Comparison of ENCODE assay signal across 1 mouse cellular context in genomic region chr7:141229702-141230101, GRCm38 (mm10).
TF ChIP-seq lines count a peak whose summit lies in the region.

No protein-coding gene starts in this region.

TF ChIP-seq in CH12.LX, 34 proteins besides CTCF, POLR2A, EP300 and RAD21:
- TF ChIP-seq POLR2AphosphoS2 (IDR thresholded peaks at IDR 0.05; ENCODE audit: low read depth, low read length) (no peak), UBTF (IDR thresholded peaks at IDR 0.05; ENCODE audit: low read depth, low read length) (no peak), MAX (IDR thresholded peaks at IDR 0.05; ENCODE audit: low read length) (no peak), ELF1 (IDR thresholded peaks at IDR 0.05; ENCODE audit: low read depth, low read length) (no peak), HCFC1 (IDR thresholded peaks at IDR 0.05; ENCODE audit: low read depth, low read length) (no peak), TBP (conservative IDR thresholded peaks at IDR 0.05; ENCODE audit: low read depth, low read length) (no peak), CHD2 (IDR thresholded peaks at IDR 0.05; ENCODE audit: low read length) (no peak), MXI1 (IDR thresholded peaks at IDR 0.05; ENCODE audit: low read depth, low read length) (no peak), JUN (IDR thresholded peaks at IDR 0.05; ENCODE audit: insufficient read depth, low read depth, low read length) (no peak), USF2 (conservative IDR thresholded peaks at IDR 0.05; ENCODE audit: low read depth, low read length) (no peak), SIN3A (IDR thresholded peaks at IDR 0.05; ENCODE audit: low read length) (no peak), KAT2A (IDR thresholded peaks at IDR 0.05; ENCODE audit: insufficient replicate concordance, low read length) (no peak), NELFE (IDR thresholded peaks at IDR 0.05; ENCODE audit: low read depth, low read length) (no peak), BHLHE40 (IDR thresholded peaks at IDR 0.05; ENCODE audit: low read depth, low read length) (no peak)
